Mouse (Mus musculus): Measurements from ENCODE around the gene Ptges3l. TPM values are rescaled to one million over a fixed set of nuclear protein-coding genes. Genes with fewer than 3 reads are reported as not detected.

The Ptges3l gene
- polyA plus RNA-seq, 1 experiment from 2014 or later, result 0.65 TPM

DNA sequence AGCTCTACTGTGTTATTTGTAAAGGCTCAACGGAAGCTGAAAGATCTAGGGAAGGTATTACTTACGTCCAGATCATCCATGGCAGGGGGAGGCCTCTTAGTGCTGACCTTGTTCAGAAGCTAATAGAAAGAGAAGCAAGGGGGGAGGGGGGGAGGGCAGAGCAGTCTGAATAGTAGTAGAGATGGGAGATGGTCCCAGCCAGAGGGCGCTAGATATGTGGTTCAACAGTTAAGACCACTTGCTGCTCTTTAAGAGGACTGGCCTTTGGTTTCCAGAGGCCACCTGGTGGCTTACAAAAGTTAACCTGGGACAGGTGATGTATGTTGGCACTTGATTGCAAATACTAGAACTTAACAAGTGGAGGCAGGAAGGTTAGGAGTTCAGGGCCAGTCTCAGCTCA is 5.5 kb downstream of the Ptges3l start:
- DNase-seq, result no peak
- H3K9me3 ChIP-seq (ENCODE audit: low read length), result no peaks in the 10 kb centered on the region
- H3K9ac ChIP-seq (replicated peaks), result no peak overlapping the region
- WGBS (ENCODE audit: insufficient replicate concordance), result 48% methylated on average over 3 of the region's 3 CpGs
- ATAC-seq, result no peak
- TF ChIP-seq EP300 (IDR thresholded peaks at IDR 0.05; ENCODE audit: low read depth), result no peak
- peak; percentile 34; the same call in 1 of the 2 replicates for TF ChIP-seq CTCF (IDR thresholded peaks at IDR 0.05; ENCODE audit: low read depth)
- H3K4me2 ChIP-seq (ENCODE audit: low read depth, low read length), result no peak overlapping the region
- no peaks in the 10 kb centered on the region for H3K36me3 ChIP-seq (replicated peaks; ENCODE audit: insufficient read depth, low read length)
- H3K27ac ChIP-seq (ENCODE audit: low read depth), result no peak overlapping the region
- H3K4me3 ChIP-seq (ENCODE audit: low read depth, low read length), result no peak overlapping the region
- peaks cover 17% of the 10 kb centered on the region for H3K4me1 ChIP-seq (ENCODE audit: insufficient read depth)
- H3K27me3 ChIP-seq (ENCODE audit: insufficient read depth, low read length), result no peaks in the 10 kb centered on the region

GRCm38 (mm10) chr11:101418991-101419390 is 6.1 kb downstream of the Ptges3l start:
- Histone ChIP-seq H3K9me3 (ENCODE audit: low read length) (no peaks in the 10 kb centered on the region), H3K9ac (replicated peaks) (no peak overlapping the region), H3K36me3 (replicated peaks; ENCODE audit: insufficient read depth, low read length) (peaks cover 1% of the 10 kb centered on the region), H3K27me3 (ENCODE audit: insufficient read depth, low read length) (no peaks in the 10 kb centered on the region), H3K4me1 (ENCODE audit: insufficient read depth) (peaks cover 11% of the 10 kb centered on the region), H3K4me3 (ENCODE audit: low read depth, low read length) (no peak overlapping the region), H3K4me2 (ENCODE audit: low read depth, low read length) (no peak overlapping the region), H3K27ac (ENCODE audit: low read depth) (no peak overlapping the region)
- no peak for DNase-seq
- WGBS (ENCODE audit: insufficient replicate concordance), result 69% methylated on average over 6 of the region's 6 CpGs
- no peak for ATAC-seq
- no peak for TF ChIP-seq CTCF (IDR thresholded peaks at IDR 0.05; ENCODE audit: low read depth)
- no peak for TF ChIP-seq EP300 (IDR thresholded peaks at IDR 0.05; ENCODE audit: low read depth)

GRCm38 (mm10) chr11:101417101-101417855 is 7.9 kb downstream of the Ptges3l start, which contains the start of gene Aarsd1:
Aarsd1 (minus strand) TSS chr11:101417615.
- TF ChIP-seq CTCF (IDR thresholded peaks at IDR 0.05; ENCODE audit: low read depth) (no peak), EP300 (IDR thresholded peaks at IDR 0.05; ENCODE audit: low read depth) (no peak)
- Histone ChIP-seq H3K4me1 (ENCODE audit: insufficient read depth) (peaks cover 7% of the 10 kb centered on the region), H3K27ac (ENCODE audit: low read depth) (peak within 1 kb of the TSS; percentile 60), H3K9me3 (ENCODE audit: low read length) (no peaks in the 10 kb centered on the region), H3K4me3 (ENCODE audit: low read depth, low read length) (peak within 1 kb of the TSS; percentile 97), H3K4me2 (ENCODE audit: low read depth, low read length) (peak within 1 kb of the TSS; percentile 99), H3K27me3 (ENCODE audit: insufficient read depth, low read length) (no peaks in the 10 kb centered on the region), H3K36me3 (replicated peaks; ENCODE audit: insufficient read depth, low read length) (peaks cover 14% of the 10 kb centered on the region), H3K9ac (replicated peaks) (peak within 1 kb of the TSS; percentile 90)
- ATAC-seq (peak; percentile 91), DNase-seq (peak; percentile 89)
- WGBS (ENCODE audit: insufficient replicate concordance), result under 1% methylated on average over 44 of the region's 45 CpGs

- H3K27me3 ChIP-seq (ENCODE audit: insufficient read depth, low read length), result no peaks in the 10 kb centered on the region
- TF ChIP-seq CTCF (IDR thresholded peaks at IDR 0.05; ENCODE audit: low read depth), result no peak
- no peak for TF ChIP-seq EP300 (IDR thresholded peaks at IDR 0.05; ENCODE audit: low read depth)
- no peak; the same call in 1 of the 2 replicates for ATAC-seq
- DNase-seq, result peak; percentile 30
- H3K4me3 ChIP-seq (ENCODE audit: low read depth, low read length), result peak overlapping the region; percentile 97
- under 1% methylated on average over 11 of the region's 11 CpGs for WGBS (ENCODE audit: insufficient replicate concordance)
- peaks cover 17% of the 10 kb centered on the region for H3K36me3 ChIP-seq (replicated peaks; ENCODE audit: insufficient read depth, low read length)
- H3K27ac ChIP-seq (ENCODE audit: low read depth), result peak overlapping the region; percentile 60
- H3K9ac ChIP-seq (replicated peaks), result peak overlapping the region; percentile 90
- peak overlapping the region; percentile 99 for H3K4me2 ChIP-seq (ENCODE audit: low read depth, low read length)
- H3K9me3 ChIP-seq (ENCODE audit: low read length), result no peaks in the 10 kb centered on the region
- H3K4me1 ChIP-seq (ENCODE audit: insufficient read depth), result peaks cover 7% of the 10 kb centered on the region
Observed at GRCm38 (mm10) chr11:101416433-101417100, 8.6 kb downstream of the Ptges3l start.

DNA sequence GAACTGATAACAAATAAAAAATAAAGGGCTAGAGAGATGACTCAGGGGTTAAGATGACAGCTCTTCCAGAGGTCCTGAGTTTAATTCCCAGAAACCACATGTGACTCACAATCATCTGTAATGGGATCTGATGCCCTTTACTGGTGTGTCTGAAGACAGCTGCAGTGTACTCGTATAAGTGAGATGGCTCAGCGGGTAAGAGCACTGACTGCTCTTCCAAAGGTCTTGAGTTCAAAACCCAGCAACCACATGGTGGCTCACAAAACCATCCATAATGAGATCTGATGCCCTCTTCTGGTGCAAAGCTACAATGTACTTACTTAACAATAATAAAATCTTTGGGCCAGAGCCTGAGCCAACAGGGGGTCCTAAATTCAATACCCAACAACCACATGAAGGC is 9.8 kb downstream of the Ptges3l start:
- H3K4me2 ChIP-seq (ENCODE audit: low read depth, low read length), result no peak overlapping the region
- WGBS (ENCODE audit: insufficient replicate concordance), result 84% methylated on average over 2 of the region's 2 CpGs
- ATAC-seq (no peak), DNase-seq (no peak)
- H3K9me3 ChIP-seq (ENCODE audit: low read length), result no peaks in the 10 kb centered on the region
- no peaks in the 10 kb centered on the region for H3K27me3 ChIP-seq (ENCODE audit: insufficient read depth, low read length)
- peaks cover 22% of the 10 kb centered on the region for H3K36me3 ChIP-seq (replicated peaks; ENCODE audit: insufficient read depth, low read length)
- H3K4me1 ChIP-seq (ENCODE audit: insufficient read depth), result peaks cover 7% of the 10 kb centered on the region
- no peak overlapping the region for H3K4me3 ChIP-seq (ENCODE audit: low read depth, low read length)
- no peak for TF ChIP-seq EP300 (IDR thresholded peaks at IDR 0.05; ENCODE audit: low read depth)
- TF ChIP-seq CTCF (IDR thresholded peaks at IDR 0.05; ENCODE audit: low read depth), result no peak
- H3K27ac ChIP-seq (ENCODE audit: low read depth), result no peak overlapping the region
- H3K9ac ChIP-seq (replicated peaks), result no peak overlapping the region

DNA sequence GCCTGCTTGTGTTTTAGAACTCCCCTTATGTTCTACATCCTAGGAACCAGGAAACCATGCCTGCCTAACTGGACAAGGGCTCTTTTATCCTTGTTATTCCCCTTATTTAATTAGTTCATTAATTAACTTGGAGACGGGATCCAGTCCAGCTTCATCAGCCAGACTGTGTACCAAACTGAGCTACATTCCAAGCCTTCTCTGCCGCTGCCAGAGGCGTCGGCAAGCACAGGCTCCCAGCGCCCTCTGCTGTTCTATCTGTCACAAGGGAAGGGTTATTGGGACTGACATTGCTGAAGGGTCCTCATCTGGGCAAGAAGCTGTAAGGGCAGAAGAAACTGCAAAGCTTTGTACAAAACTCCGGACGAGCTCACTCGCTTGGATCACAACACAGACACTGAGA is 30.0 kb downstream of the Ptges3l start:
- H3K9me3 ChIP-seq (ENCODE audit: low read length), result no peaks in the 10 kb centered on the region
- no peak for TF ChIP-seq EP300 (IDR thresholded peaks at IDR 0.05; ENCODE audit: low read depth)
- TF ChIP-seq CTCF (IDR thresholded peaks at IDR 0.05; ENCODE audit: low read depth), result peak; percentile 92
- no peaks in the 10 kb centered on the region for H3K36me3 ChIP-seq (replicated peaks; ENCODE audit: insufficient read depth, low read length)
- H3K4me1 ChIP-seq (ENCODE audit: insufficient read depth), result peaks cover 3% of the 10 kb centered on the region; the same call in 1 of the 2 replicates
- H3K27ac ChIP-seq (ENCODE audit: low read depth), result no peak overlapping the region
- ATAC-seq (peak; percentile 38; the same call in 1 of the 2 replicates), DNase-seq (peak; percentile 77)
- WGBS (ENCODE audit: insufficient replicate concordance), result 6% methylated on average over 8 of the region's 8 CpGs
- H3K4me2 ChIP-seq (ENCODE audit: low read depth, low read length), result no peak overlapping the region
- no peak overlapping the region for H3K9ac ChIP-seq (replicated peaks)
- no peak overlapping the region for H3K4me3 ChIP-seq (ENCODE audit: low read depth, low read length)
- no peaks in the 10 kb centered on the region for H3K27me3 ChIP-seq (ENCODE audit: insufficient read depth, low read length)
